Mouse (Mus musculus): ENCODE data around the gene Rnf31. TPM values are rescaled to one million over a fixed set of nuclear protein-coding genes. Genes with fewer than 3 reads are reported as not detected.

The Rnf31 gene
- polyA plus RNA-seq, 1 experiment from 2014 or later = 18.8 TPM

- peak overlapping the region; percentile 83 for H3K9ac ChIP-seq (replicated peaks; ENCODE audit: low read depth, low read length)
- H3K27me3 ChIP-seq (ENCODE audit: control insufficient read depth, insufficient read depth, low read length) = no peaks in the 10 kb centered on the region
- H3K36me3 ChIP-seq (ENCODE audit: control insufficient read depth, insufficient read depth, low read length) = peaks cover 33% of the 10 kb centered on the region
- no peak overlapping the region for H3K27ac ChIP-seq (ENCODE audit: low read depth, low read length)
- peak overlapping the region; percentile 91 for H3K4me3 ChIP-seq (ENCODE audit: low read depth, low read length)
- H3K9me3 ChIP-seq (ENCODE audit: control insufficient read depth, low read length) = no peaks in the 10 kb centered on the region
- no peak for ATAC-seq (ENCODE audit: low read depth)
- H3K4me2 ChIP-seq (ENCODE audit: low read depth, low read length) = peak overlapping the region; percentile 96
- peaks cover 22% of the 10 kb centered on the region for H3K4me1 ChIP-seq (ENCODE audit: control insufficient read depth, insufficient read depth, low read length)
- 8% methylated on average over 16 of the region's 16 CpGs for WGBS
Observed at GRCm38 (mm10) chr14:55592226-55592625, 718 bp downstream of the Rnf31 start.

DNA sequence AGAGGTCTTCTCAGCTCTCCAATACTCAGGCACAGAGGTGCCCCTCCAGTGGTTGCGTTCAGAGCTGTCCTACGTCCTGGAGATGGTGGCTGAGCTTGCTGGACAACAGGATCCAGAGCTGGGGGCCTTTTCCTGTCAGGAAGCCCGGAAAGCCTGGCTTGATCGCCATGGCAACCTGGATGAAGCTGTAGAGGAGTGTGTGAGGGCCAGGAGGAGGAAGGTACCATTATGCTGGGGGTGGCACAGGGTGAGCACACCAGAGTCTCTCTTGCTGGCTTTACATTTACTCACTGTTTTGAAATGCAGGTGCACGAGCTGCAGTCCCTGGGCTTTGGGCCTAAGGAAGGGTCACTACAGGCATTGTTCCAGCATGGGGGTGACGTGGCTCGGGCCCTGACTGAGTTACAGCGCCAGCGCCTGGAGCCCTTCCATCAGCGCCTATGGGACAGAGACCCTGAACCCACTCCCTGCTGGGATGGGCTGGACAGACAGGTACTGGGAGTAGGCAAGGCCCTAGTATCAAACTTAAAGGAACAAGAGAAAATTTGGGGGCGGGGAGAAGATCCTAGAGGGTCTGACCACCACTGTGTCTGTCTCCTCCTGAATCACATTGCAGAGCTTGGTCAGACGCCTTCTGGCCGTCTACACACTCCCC is 4.7 kb downstream of the Rnf31 start:
- Histone ChIP-seq H3K4me2 (ENCODE audit: low read depth, low read length) (no peak overlapping the region), H3K27ac (ENCODE audit: low read depth, low read length) (no peak overlapping the region), H3K9ac (replicated peaks; ENCODE audit: low read depth, low read length) (no peak overlapping the region), H3K27me3 (ENCODE audit: control insufficient read depth, insufficient read depth, low read length) (no peaks in the 10 kb centered on the region), H3K4me3 (ENCODE audit: low read depth, low read length) (no peak overlapping the region), H3K36me3 (ENCODE audit: control insufficient read depth, insufficient read depth, low read length) (peaks cover 60% of the 10 kb centered on the region), H3K4me1 (ENCODE audit: control insufficient read depth, insufficient read depth, low read length) (peaks cover 17% of the 10 kb centered on the region), H3K9me3 (ENCODE audit: control insufficient read depth, low read length) (no peaks in the 10 kb centered on the region)
- WGBS = 75% methylated on average over 13 of the region's 13 CpGs
- ATAC-seq (ENCODE audit: low read depth) = no peak

- Histone ChIP-seq H3K4me3 (ENCODE audit: low read depth, low read length) (no peak overlapping the region), H3K4me1 (ENCODE audit: control insufficient read depth, insufficient read depth, low read length) (no peaks in the 10 kb centered on the region), H3K27ac (ENCODE audit: low read depth, low read length) (no peak overlapping the region), H3K9me3 (ENCODE audit: control insufficient read depth, low read length) (no peaks in the 10 kb centered on the region), H3K27me3 (ENCODE audit: control insufficient read depth, insufficient read depth, low read length) (no peaks in the 10 kb centered on the region), H3K36me3 (ENCODE audit: control insufficient read depth, insufficient read depth, low read length) (peaks cover 84% of the 10 kb centered on the region), H3K9ac (replicated peaks; ENCODE audit: low read depth, low read length) (no peak overlapping the region), H3K4me2 (ENCODE audit: low read depth, low read length) (no peak overlapping the region)
- WGBS = 96% methylated on average over 21 of the region's 21 CpGs
- no peak for ATAC-seq (ENCODE audit: low read depth)
Observed at GRCm38 (mm10) chr14:55598521-55599390, 7.2 kb downstream of the Rnf31 start.

DNA sequence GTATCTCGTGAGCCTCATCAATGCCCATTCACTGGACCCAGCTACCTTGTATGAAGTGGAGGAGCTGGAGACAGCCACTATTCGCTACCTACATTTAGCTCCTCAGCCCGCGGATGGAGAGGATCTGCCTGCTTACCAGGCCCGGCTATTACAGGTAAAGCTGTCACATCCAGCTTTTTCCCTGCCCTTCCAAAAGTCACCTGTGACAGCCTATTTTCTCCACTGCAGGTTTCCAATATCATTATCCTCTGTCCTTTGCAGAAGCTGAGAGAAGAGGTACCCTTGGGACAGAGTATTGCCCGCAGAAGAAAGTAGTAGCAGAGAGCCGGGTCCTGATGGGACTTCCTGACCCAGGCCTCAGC is 11.7 kb downstream of the Rnf31 start, which contains the start of gene Irf9:
TSS of gene Irf9 (plus strand) at position 301 of the 362 bp plus-strand sequence.
- Histone ChIP-seq H3K4me2 (ENCODE audit: low read depth, low read length) (peak within 1 kb of the TSS; percentile 23), H3K27ac (ENCODE audit: low read depth, low read length) (peak within 1 kb of the TSS; percentile 34; the same call in 1 of the 2 replicates), H3K27me3 (ENCODE audit: control insufficient read depth, insufficient read depth, low read length) (no peaks in the 10 kb centered on the region), H3K9ac (replicated peaks; ENCODE audit: low read depth, low read length) (0 out of 2 replicates have a peak within 1 kb of the TSS, but pooled peaks have one; percentile 48), H3K36me3 (ENCODE audit: control insufficient read depth, insufficient read depth, low read length) (peaks cover 59% of the 10 kb centered on the region), H3K4me1 (ENCODE audit: control insufficient read depth, insufficient read depth, low read length) (no peaks in the 10 kb centered on the region), H3K4me3 (ENCODE audit: low read depth, low read length) (no peak within 1 kb of the TSS), H3K9me3 (ENCODE audit: control insufficient read depth, low read length) (no peaks in the 10 kb centered on the region)
- WGBS = 88% methylated on average over 7 of the region's 7 CpGs
- ATAC-seq (ENCODE audit: low read depth) = no peak

GRCm38 (mm10) chr14:55603633-55604576 is 12.4 kb downstream of the Rnf31 start:
- Histone ChIP-seq H3K9ac (replicated peaks; ENCODE audit: low read depth, low read length) (0 out of 2 replicates have a peak overlapping the region, but pooled peaks have one; percentile 48), H3K27ac (ENCODE audit: low read depth, low read length) (peak overlapping the region; percentile 34; the same call in 1 of the 2 replicates), H3K36me3 (ENCODE audit: control insufficient read depth, insufficient read depth, low read length) (peaks cover 59% of the 10 kb centered on the region), H3K9me3 (ENCODE audit: control insufficient read depth, low read length) (no peaks in the 10 kb centered on the region), H3K4me1 (ENCODE audit: control insufficient read depth, insufficient read depth, low read length) (no peaks in the 10 kb centered on the region), H3K27me3 (ENCODE audit: control insufficient read depth, insufficient read depth, low read length) (no peaks in the 10 kb centered on the region), H3K4me2 (ENCODE audit: low read depth, low read length) (peak overlapping the region; percentile 23), H3K4me3 (ENCODE audit: low read depth, low read length) (no peak overlapping the region)
- peak; percentile 87 for ATAC-seq (ENCODE audit: low read depth)
- 22% methylated on average over 19 of the region's 19 CpGs for WGBS

GRCm38 (mm10) chr14:55604823-55605222 is 13.3 kb downstream of the Rnf31 start:
- Histone ChIP-seq H3K27ac (ENCODE audit: low read depth, low read length) (no peak overlapping the region), H3K4me1 (ENCODE audit: control insufficient read depth, insufficient read depth, low read length) (no peaks in the 10 kb centered on the region), H3K27me3 (ENCODE audit: control insufficient read depth, insufficient read depth, low read length) (no peaks in the 10 kb centered on the region), H3K36me3 (ENCODE audit: control insufficient read depth, insufficient read depth, low read length) (peaks cover 49% of the 10 kb centered on the region), H3K4me2 (ENCODE audit: low read depth, low read length) (no peak overlapping the region), H3K4me3 (ENCODE audit: low read depth, low read length) (no peak overlapping the region), H3K9me3 (ENCODE audit: control insufficient read depth, low read length) (no peaks in the 10 kb centered on the region), H3K9ac (replicated peaks; ENCODE audit: low read depth, low read length) (no peak overlapping the region)
- no peak for ATAC-seq (ENCODE audit: low read depth)
- 88% methylated on average over 11 of the region's 11 CpGs for WGBS

GRCm38 (mm10) chr14:55605743-55606459 is 14.4 kb downstream of the Rnf31 start:
- no peak overlapping the region for H3K4me3 ChIP-seq (ENCODE audit: low read depth, low read length)
- no peak overlapping the region for H3K9ac ChIP-seq (replicated peaks; ENCODE audit: low read depth, low read length)
- no peak overlapping the region for H3K27ac ChIP-seq (ENCODE audit: low read depth, low read length)
- H3K9me3 ChIP-seq (ENCODE audit: control insufficient read depth, low read length) = no peaks in the 10 kb centered on the region
- peaks cover 39% of the 10 kb centered on the region for H3K36me3 ChIP-seq (ENCODE audit: control insufficient read depth, insufficient read depth, low read length)
- H3K4me1 ChIP-seq (ENCODE audit: control insufficient read depth, insufficient read depth, low read length) = no peaks in the 10 kb centered on the region
- H3K27me3 ChIP-seq (ENCODE audit: control insufficient read depth, insufficient read depth, low read length) = no peaks in the 10 kb centered on the region
- no peak for ATAC-seq (ENCODE audit: low read depth)
- H3K4me2 ChIP-seq (ENCODE audit: low read depth, low read length) = no peak overlapping the region
- 94% methylated on average over 16 of the region's 16 CpGs for WGBS

- Histone ChIP-seq H3K27ac (ENCODE audit: low read depth, low read length) (no peak overlapping the region), H3K9me3 (ENCODE audit: control insufficient read depth, low read length) (no peaks in the 10 kb centered on the region), H3K9ac (replicated peaks; ENCODE audit: low read depth, low read length) (no peak overlapping the region), H3K4me1 (ENCODE audit: control insufficient read depth, insufficient read depth, low read length) (no peaks in the 10 kb centered on the region), H3K4me3 (ENCODE audit: low read depth, low read length) (no peak overlapping the region), H3K27me3 (ENCODE audit: control insufficient read depth, insufficient read depth, low read length) (no peaks in the 10 kb centered on the region), H3K36me3 (ENCODE audit: control insufficient read depth, insufficient read depth, low read length) (peaks cover 19% of the 10 kb centered on the region), H3K4me2 (ENCODE audit: low read depth, low read length) (no peak overlapping the region)
- no peak for ATAC-seq (ENCODE audit: low read depth)
- WGBS = 97% methylated on average over 6 of the region's 6 CpGs
Observed at GRCm38 (mm10) chr14:55608339-55608738, 16.8 kb downstream of the Rnf31 start.

Data from neural tube, embryonic 14.5 days (tissue).